Mouse (Mus musculus): ENCODE data around the gene Ccdc22. TPM values are rescaled to one million over a fixed set of nuclear protein-coding genes. Genes with fewer than 3 reads are reported as not detected.

Gene Ccdc22
- polyA plus RNA-seq, 1 experiment from 2014 or later: 27.9 TPM

DNA sequence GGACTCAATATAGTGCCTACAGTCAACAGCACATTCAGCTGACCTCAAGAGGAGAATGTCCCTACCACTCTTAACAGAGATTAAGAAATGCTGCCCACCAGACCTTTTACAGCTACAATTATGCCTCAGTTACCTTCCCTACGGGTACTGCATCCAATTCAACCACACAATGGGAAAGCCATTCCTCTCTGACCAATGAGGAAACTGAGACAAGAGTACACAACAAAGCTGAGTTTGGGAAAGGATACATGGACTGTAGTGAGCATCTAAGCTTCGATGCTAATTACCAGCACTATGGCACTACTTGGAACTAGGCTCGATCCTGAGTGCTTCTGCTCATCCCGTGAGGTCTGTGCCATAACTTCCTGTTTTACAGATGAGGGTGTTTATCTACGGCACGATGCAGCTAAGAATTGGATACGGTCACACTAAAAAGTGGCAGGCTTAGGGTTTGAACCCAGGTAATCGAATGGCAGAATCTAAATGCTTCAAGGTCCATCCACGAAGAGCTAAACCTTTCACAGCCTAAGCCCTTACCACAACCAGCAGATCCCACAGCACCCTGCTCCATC lies 33.7 kb downstream of the Ccdc22 start:
- ATAC-seq (ENCODE audit: low FRiP score, low read depth): no peak
- no peak overlapping the region for H3K4me2 ChIP-seq (replicated peaks)
- H3K4me3 ChIP-seq: no peak overlapping the region
- peaks cover 6% of the 10 kb centered on the region for H3K4me1 ChIP-seq
- H3K27me3 ChIP-seq: no peaks in the 10 kb centered on the region
- H3K9me3 ChIP-seq: no peaks in the 10 kb centered on the region
- no peak overlapping the region for H3K27ac ChIP-seq
- H3K9ac ChIP-seq: no peak overlapping the region
- 86% methylated on average over 9 of the region's 9 CpGs for WGBS
- no peaks in the 10 kb centered on the region for H3K36me3 ChIP-seq

DNA sequence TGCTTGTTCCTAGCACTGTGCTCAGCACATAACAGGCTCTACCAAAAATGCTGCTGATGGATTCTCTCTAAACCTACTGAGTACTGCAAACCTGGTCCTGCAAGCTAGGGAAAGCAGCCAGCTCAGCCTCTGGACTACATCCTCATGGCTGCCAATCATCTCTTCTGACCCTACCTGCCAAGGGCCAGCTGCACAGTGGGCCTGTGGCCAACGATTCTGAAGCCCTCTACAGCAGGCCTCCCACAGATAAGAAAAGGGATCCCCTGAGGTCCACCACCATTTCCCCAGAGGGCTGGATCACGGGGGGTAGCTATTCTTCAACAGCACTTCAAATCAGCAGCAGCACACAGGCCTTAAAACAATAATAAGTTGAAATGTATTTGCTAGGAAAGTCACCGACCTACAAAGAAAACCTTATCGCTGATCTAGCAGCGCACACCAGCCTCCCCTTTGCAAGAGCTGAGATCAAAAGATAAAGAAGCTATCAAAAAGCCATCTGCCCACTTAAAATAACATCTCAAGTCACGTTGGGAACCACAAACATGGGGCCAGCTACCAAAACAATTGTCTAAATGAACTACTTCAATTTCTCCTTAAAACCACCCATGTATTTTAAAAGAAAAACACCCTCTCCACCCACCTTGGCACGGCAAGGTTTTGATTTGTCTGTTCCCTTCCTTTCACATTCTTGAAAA lies 34.7 kb downstream of the Ccdc22 start:
- Histone ChIP-seq H3K27me3 (no peaks in the 10 kb centered on the region), H3K27ac (no peak overlapping the region), H3K4me3 (no peak overlapping the region), H3K36me3 (no peaks in the 10 kb centered on the region), H3K4me2 (replicated peaks) (no peak overlapping the region), H3K4me1 (peaks cover 6% of the 10 kb centered on the region), H3K9me3 (no peaks in the 10 kb centered on the region), H3K9ac (no peak overlapping the region)
- WGBS: 74% methylated on average over 7 of the region's 7 CpGs
- no peak for ATAC-seq (ENCODE audit: low FRiP score, low read depth)

DNA sequence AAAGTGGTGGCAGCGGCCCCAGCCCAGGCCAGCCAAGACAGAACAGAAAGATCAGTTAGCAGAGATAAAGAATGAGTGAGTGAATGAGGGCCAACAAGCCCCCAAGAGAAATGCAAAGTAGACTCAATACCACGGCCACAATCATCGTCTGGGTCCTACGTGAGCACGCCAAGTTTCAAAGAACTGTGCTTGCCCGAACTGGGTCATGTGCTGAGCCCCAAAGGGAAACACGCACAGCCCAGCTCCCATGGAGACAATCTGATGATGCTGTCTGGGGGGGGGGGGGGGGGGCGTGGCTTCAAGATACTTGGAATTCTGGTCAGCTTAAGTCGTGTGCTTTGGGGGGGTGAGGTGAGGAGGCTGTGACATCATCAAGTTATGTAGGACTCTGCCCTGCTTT lies 37.8 kb downstream of the Ccdc22 start:
- no peak for ATAC-seq (ENCODE audit: low FRiP score, low read depth)
- WGBS: 83% methylated on average over 8 of the region's 9 CpGs
- H3K27me3 ChIP-seq: no peaks in the 10 kb centered on the region
- H3K9ac ChIP-seq: no peak overlapping the region
- no peak overlapping the region for H3K4me2 ChIP-seq (replicated peaks)
- H3K9me3 ChIP-seq: no peaks in the 10 kb centered on the region
- no peak overlapping the region for H3K27ac ChIP-seq
- no peaks in the 10 kb centered on the region for H3K4me1 ChIP-seq
- no peak overlapping the region for H3K4me3 ChIP-seq
- H3K36me3 ChIP-seq: no peaks in the 10 kb centered on the region

DNA sequence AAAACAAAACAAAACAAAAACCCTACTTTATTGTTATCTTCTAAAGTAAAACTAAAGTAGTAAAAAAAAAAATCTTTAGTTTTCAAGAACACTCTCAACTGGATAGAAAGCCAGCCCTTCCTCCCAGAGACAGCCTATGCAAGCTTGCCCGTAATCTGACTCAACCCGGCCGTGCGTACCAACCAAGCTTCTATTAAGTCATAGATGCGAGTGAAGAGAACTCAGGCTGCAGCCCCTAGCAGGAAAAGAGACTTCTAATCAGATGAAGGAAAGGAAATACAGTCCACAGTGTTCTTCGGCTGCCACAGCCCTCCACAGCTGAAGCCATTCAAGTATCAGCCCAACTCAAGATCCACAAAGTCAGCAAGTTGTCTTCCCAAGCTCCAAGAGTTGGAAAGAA lies 39.0 kb downstream of the Ccdc22 start:
- 84% methylated on average over 6 of the region's 6 CpGs for WGBS
- no peak for ATAC-seq (ENCODE audit: low FRiP score, low read depth)
- Histone ChIP-seq H3K4me3 (no peak overlapping the region), H3K27ac (no peak overlapping the region), H3K36me3 (no peaks in the 10 kb centered on the region), H3K9me3 (no peaks in the 10 kb centered on the region), H3K27me3 (no peaks in the 10 kb centered on the region), H3K9ac (no peak overlapping the region), H3K4me2 (replicated peaks) (no peak overlapping the region), H3K4me1 (no peaks in the 10 kb centered on the region)

DNA sequence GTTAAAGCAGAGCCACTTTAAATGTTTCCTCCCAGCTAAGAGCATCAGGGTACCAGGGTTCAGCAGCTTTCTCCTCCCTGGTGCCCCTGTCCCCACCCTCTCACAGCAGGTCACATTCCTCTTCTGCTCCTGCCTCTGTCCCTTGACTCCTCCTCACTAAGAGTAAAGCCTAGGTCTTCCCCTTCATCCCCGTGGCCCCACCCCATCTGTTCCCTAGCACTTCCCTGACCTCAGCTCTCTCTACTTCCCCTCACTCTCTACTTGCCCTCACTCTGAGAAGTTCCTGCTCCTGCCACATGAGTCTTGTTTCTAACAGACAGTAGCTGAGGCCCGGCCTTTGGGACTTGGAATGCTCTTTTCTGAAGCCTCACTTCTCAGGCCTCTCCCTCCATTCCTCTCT lies 42.2 kb downstream of the Ccdc22 start:
- H3K27me3 ChIP-seq: no peaks in the 10 kb centered on the region
- H3K9me3 ChIP-seq: no peaks in the 10 kb centered on the region
- no peak overlapping the region for H3K4me3 ChIP-seq
- H3K27ac ChIP-seq: no peak overlapping the region
- H3K9ac ChIP-seq: no peak overlapping the region
- H3K36me3 ChIP-seq: no peaks in the 10 kb centered on the region; the same call in 1 of the 2 replicates
- H3K4me2 ChIP-seq (replicated peaks): no peak overlapping the region
- H3K4me1 ChIP-seq: no peaks in the 10 kb centered on the region
- no peak for ATAC-seq (ENCODE audit: low FRiP score, low read depth)
- 31% methylated on average over 2 of the region's 2 CpGs for WGBS

DNA sequence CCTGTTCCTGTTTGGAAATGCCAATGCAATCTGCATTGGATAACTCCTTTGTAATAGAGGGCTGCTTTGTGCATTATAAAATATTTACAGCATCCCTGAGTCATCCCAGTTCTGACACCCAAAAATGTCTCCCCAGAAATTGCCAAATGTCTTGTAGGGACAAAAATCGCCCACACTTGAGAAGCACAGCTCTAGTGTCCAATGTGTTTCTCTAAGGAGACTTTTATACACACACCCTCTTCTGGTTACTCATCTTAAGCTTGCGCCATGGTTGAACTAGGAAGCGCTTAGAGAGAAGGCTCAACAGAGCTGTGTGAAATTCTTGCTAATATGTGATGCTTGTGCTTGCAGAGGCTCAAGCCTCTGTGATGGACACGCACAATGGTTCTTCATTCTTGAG lies 51.8 kb downstream of the Ccdc22 start:
- Histone ChIP-seq H3K27ac (no peak overlapping the region), H3K4me3 (no peak overlapping the region), H3K9me3 (no peaks in the 10 kb centered on the region), H3K9ac (no peak overlapping the region), H3K4me1 (no peaks in the 10 kb centered on the region), H3K27me3 (no peaks in the 10 kb centered on the region), H3K36me3 (no peaks in the 10 kb centered on the region), H3K4me2 (replicated peaks) (no peak overlapping the region)
- 91% methylated on average over 4 of the region's 4 CpGs for WGBS
- ATAC-seq (ENCODE audit: low FRiP score, low read depth): no peak

Other genes starting within 250 kb of the Ccdc22 start
- gene Usp27x, start 229.7 kb downstream of the Ccdc22 start, polyA plus RNA-seq (2015; fragmentation: Nextera tagmentation; extraction: Ambion mirVana): 0.99 and 1.0 TPM in 2 replicates
- 0.08 and 0.09 TPM in 2 replicates for gene Foxp3, start 31.9 kb downstream of the Ccdc22 start, polyA plus RNA-seq (2015; fragmentation: Nextera tagmentation; extraction: Ambion mirVana)
- 1.6 and 2.3 TPM in 2 replicates for gene Ppp1r3f, start 31.2 kb downstream of the Ccdc22 start, polyA plus RNA-seq (2015; fragmentation: Nextera tagmentation; extraction: Ambion mirVana)
- gene Cacna1f, start 1.6 kb upstream of the Ccdc22 start, polyA plus RNA-seq (2015; fragmentation: Nextera tagmentation; extraction: Ambion mirVana): 0.04 TPM in 1 of 2 replicates, not detected in the other
- gene Syp, start 33.0 kb upstream of the Ccdc22 start, polyA plus RNA-seq (2015; fragmentation: Nextera tagmentation; extraction: Ambion mirVana): 0.93 and 1.4 TPM in 2 replicates
- 9.6 and 10.0 TPM in 2 replicates for gene Prickle3, start 51.7 kb upstream of the Ccdc22 start, polyA plus RNA-seq (2015; fragmentation: Nextera tagmentation; extraction: Ambion mirVana)
- gene Plp2, start 65.9 kb upstream of the Ccdc22 start, polyA plus RNA-seq (2015; fragmentation: Nextera tagmentation; extraction: Ambion mirVana): 108 and 114 TPM in 2 replicates
- gene Magix, start 75.7 kb upstream of the Ccdc22 start, polyA plus RNA-seq (2015; fragmentation: Nextera tagmentation; extraction: Ambion mirVana): 0.22 and 0.40 TPM in 2 replicates
- gene Gpkow, start 91.6 kb upstream of the Ccdc22 start, polyA plus RNA-seq (2015; fragmentation: Nextera tagmentation; extraction: Ambion mirVana): 40.8 and 42.6 TPM in 2 replicates
- 32.0 and 36.1 TPM in 2 replicates for gene Wdr45, start 108.8 kb upstream of the Ccdc22 start, polyA plus RNA-seq (2015; fragmentation: Nextera tagmentation; extraction: Ambion mirVana)
- gene Gm45208, start 116.7 kb upstream of the Ccdc22 start, polyA plus RNA-seq (2015; fragmentation: Nextera tagmentation; extraction: Ambion mirVana): 0.48 and 0.78 TPM in 2 replicates
- 84.1 and 85.0 TPM in 2 replicates for gene Praf2, start 122.9 kb upstream of the Ccdc22 start, polyA plus RNA-seq (2015; fragmentation: Nextera tagmentation; extraction: Ambion mirVana)
- 17.5 and 22.1 TPM in 2 replicates for gene Ccdc120, start 145.4 kb upstream of the Ccdc22 start, polyA plus RNA-seq (2015; fragmentation: Nextera tagmentation; extraction: Ambion mirVana)
- 26.4 and 27.6 TPM in 2 replicates for gene Tfe3, start 157.0 kb upstream of the Ccdc22 start, polyA plus RNA-seq (2015; fragmentation: Nextera tagmentation; extraction: Ambion mirVana)
- gene Gripap1, start 184.2 kb upstream of the Ccdc22 start, polyA plus RNA-seq (2015; fragmentation: Nextera tagmentation; extraction: Ambion mirVana): 42.0 and 47.3 TPM in 2 replicates
- gene Kcnd1, start 216.8 kb upstream of the Ccdc22 start, polyA plus RNA-seq (2015; fragmentation: Nextera tagmentation; extraction: Ambion mirVana): 0.94 and 1.7 TPM in 2 replicates
- gene Otud5, start 235.8 kb upstream of the Ccdc22 start, polyA plus RNA-seq (2015; fragmentation: Nextera tagmentation; extraction: Ambion mirVana): 45.4 and 49.8 TPM in 2 replicates